Mouse (Mus musculus): ENCODE data around the gene 4930430F08Rik. TPM values are rescaled to one million over a fixed set of nuclear protein-coding genes. Genes with fewer than 3 reads are reported as not detected.
"Not testable (repeated sequence)": the region's sequence is repeated elsewhere in the genome, so short reads cannot be mapped to it uniquely, and the experiment has no call there.

Gene 4930430F08Rik
- polyA plus RNA-seq, 1 experiment: 15.5 TPM

- no peaks in the 10 kb centered on the region; the same call in 1 of the 2 replicates for H3K4me1 ChIP-seq (ENCODE audit: control insufficient read depth, insufficient read depth, low read length)
- TF ChIP-seq POLR2A (IDR thresholded peaks at IDR 0.05; ENCODE audit: low read depth, low read length) (no peak), CTCF (IDR thresholded peaks at IDR 0.05; ENCODE audit: borderline replicate concordance, insufficient read depth, low read length) (no peak)
Observed at GRCm38 (mm10) chr10:100588524-100588923, 1.7 kb downstream of the 4930430F08Rik start.

GRCm38 (mm10) chr10:100584178-100584577 is 6.0 kb downstream of the 4930430F08Rik start:
- Histone ChIP-seq H3K4me1 (ENCODE audit: control insufficient read depth, insufficient read depth, low read length) (no peaks in the 10 kb centered on the region; the same call in 1 of the 2 replicates), H3K4me3 (ENCODE audit: insufficient read depth, low read length) (no peak overlapping the region), H3K27ac (ENCODE audit: insufficient read depth, low read length) (no peak overlapping the region)
- no peak for TF ChIP-seq CTCF (IDR thresholded peaks at IDR 0.05; ENCODE audit: borderline replicate concordance, insufficient read depth, low read length)
- no peak for TF ChIP-seq POLR2A (IDR thresholded peaks at IDR 0.05; ENCODE audit: low read depth, low read length)

More at GRCm38 (mm10) chr10:100588524-100588923, 1.7 kb downstream of the 4930430F08Rik start:
- Histone ChIP-seq H3K4me3 (ENCODE audit: insufficient read depth, low read length) (peak overlapping the region; percentile 85), H3K27ac (ENCODE audit: insufficient read depth, low read length) (no peak overlapping the region)

DNA sequence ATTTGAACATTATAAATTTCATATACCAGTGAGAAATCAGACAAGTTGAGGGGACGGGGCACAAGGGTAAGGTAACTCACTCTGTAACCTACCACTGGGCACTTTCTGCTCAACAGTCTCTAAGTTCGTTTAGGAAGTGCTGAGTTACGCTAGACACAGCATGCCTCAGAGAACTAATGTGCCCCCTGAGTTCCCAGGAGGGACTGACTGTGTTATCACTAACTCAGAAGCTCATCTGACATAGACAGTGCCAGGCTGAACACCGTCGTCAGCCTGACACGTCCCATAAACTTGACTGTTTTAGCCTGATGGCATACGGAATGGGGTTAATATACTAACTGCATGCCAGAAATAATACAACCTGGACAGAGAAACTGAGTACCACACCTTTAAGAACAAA is 14.9 kb downstream of the 4930430F08Rik start:
- TF ChIP-seq POLR2A (IDR thresholded peaks at IDR 0.05; ENCODE audit: low read depth, low read length) (no peak), CTCF (IDR thresholded peaks at IDR 0.05; ENCODE audit: borderline replicate concordance, insufficient read depth, low read length) (no peak)
- Histone ChIP-seq H3K4me3 (ENCODE audit: insufficient read depth, low read length) (no peak overlapping the region), H3K4me1 (ENCODE audit: control insufficient read depth, insufficient read depth, low read length) (no peaks in the 10 kb centered on the region), H3K27ac (ENCODE audit: insufficient read depth, low read length) (no peak overlapping the region)

DNA sequence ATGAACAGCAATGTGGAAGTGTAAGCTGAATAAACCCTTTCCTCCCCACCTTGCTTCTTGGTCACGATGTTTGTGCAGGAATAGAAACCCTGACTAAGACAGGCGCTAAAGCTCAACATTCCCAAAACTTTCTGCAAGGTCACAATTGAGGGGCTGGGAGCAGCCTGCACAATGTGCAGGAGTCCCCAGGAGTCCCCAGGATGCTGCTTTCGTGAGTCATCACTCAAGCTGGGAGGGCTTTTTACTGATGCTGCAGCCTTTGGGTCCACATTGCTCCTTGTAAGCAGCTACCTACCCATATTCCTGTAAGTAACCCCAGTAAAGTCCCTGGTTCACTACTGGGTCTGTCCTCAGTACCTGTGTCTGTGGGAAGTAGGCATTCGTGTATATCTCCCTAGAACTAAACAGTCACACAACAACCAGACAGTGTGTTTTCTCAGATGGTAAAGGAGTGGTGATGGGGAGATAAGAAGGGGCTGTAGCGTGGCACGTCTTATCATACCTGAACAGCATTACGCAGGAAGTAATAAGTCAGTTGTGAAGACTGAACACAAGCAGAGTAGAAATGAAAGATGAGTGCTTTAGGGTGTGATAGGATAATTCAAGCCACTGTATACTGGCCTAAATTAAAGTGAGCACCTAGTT is 15.6 kb downstream of the 4930430F08Rik start:
- Histone ChIP-seq H3K27ac (ENCODE audit: insufficient read depth, low read length) (no peak overlapping the region), H3K4me3 (ENCODE audit: insufficient read depth, low read length) (no peak overlapping the region), H3K4me1 (ENCODE audit: control insufficient read depth, insufficient read depth, low read length) (no peaks in the 10 kb centered on the region)
- TF ChIP-seq POLR2A (IDR thresholded peaks at IDR 0.05; ENCODE audit: low read depth, low read length) (no peak), CTCF (IDR thresholded peaks at IDR 0.05; ENCODE audit: borderline replicate concordance, insufficient read depth, low read length) (no peak)

DNA sequence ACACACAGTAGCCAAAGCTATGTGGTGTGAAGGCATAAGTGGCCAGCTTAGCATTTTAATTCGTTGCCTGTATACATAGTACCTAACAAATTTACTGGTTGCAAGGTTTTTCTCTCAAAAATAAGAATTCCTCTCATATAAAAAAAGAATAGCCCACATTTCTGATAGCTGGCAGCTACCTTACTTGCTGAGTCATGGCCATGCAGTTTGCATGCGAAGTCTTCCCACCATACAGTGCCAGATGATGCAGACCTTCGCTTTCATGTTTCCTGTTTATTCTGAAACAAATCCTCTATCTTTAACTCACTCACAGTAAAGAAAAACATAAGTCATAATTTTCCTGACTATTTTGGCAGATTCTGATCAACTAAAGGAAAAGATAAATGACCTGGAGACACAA is 18.5 kb downstream of the 4930430F08Rik start:
- Histone ChIP-seq H3K4me3 (ENCODE audit: insufficient read depth, low read length) (no peak overlapping the region), H3K4me1 (ENCODE audit: control insufficient read depth, insufficient read depth, low read length) (no peaks in the 10 kb centered on the region), H3K27ac (ENCODE audit: insufficient read depth, low read length) (no peak overlapping the region)
- TF ChIP-seq CTCF (IDR thresholded peaks at IDR 0.05; ENCODE audit: borderline replicate concordance, insufficient read depth, low read length): no peak
- no peak for TF ChIP-seq POLR2A (IDR thresholded peaks at IDR 0.05; ENCODE audit: low read depth, low read length)

- TF ChIP-seq POLR2A (IDR thresholded peaks at IDR 0.05; ENCODE audit: low read depth, low read length): no peak
- TF ChIP-seq CTCF (IDR thresholded peaks at IDR 0.05; ENCODE audit: borderline replicate concordance, insufficient read depth, low read length): no peak
- H3K4me3 ChIP-seq (ENCODE audit: insufficient read depth, low read length): no peak overlapping the region
- H3K27ac ChIP-seq (ENCODE audit: insufficient read depth, low read length): no peak overlapping the region
- H3K4me1 ChIP-seq (ENCODE audit: control insufficient read depth, insufficient read depth, low read length): no peaks in the 10 kb centered on the region
Observed at GRCm38 (mm10) chr10:100564112-100564511, 26.1 kb downstream of the 4930430F08Rik start.

GRCm38 (mm10) chr10:100560194-100560883 is 29.9 kb downstream of the 4930430F08Rik start:
- H3K4me3 ChIP-seq (ENCODE audit: insufficient read depth, low read length); H3K27ac ChIP-seq (ENCODE audit: insufficient read depth, low read length); H3K4me1 ChIP-seq (ENCODE audit: control insufficient read depth, insufficient read depth, low read length): not testable (repeated sequence)

DNA sequence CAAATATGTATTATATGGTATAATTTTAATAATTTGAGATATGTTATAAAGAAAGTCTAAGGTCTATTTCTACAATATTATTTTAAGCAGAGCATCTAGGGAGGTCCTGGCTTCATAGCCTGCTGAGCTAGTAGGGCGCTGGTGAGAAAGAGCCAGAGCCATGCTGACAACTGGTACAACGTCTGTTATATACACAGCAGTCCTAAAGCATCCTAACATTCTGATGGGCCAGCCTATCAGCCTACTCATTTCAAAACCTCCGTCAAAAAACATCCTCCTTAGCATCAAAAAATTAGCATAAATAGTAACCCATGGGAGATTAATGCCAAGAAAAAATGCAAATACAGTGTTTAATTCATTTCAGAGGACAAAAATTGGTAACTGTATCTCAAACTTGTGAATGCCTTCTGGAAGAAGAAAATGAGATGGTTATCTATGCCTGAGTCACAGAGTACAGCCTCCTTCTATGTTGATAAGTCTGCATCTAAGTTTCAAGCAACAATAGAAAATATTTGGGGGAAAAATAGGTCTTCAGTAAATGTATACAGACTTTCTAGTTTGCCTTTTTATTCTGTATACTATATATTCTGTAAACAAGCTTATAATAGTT is 33.6 kb downstream of the 4930430F08Rik start:
- H3K4me1 ChIP-seq (ENCODE audit: control insufficient read depth, insufficient read depth, low read length): no peaks in the 10 kb centered on the region

DNA sequence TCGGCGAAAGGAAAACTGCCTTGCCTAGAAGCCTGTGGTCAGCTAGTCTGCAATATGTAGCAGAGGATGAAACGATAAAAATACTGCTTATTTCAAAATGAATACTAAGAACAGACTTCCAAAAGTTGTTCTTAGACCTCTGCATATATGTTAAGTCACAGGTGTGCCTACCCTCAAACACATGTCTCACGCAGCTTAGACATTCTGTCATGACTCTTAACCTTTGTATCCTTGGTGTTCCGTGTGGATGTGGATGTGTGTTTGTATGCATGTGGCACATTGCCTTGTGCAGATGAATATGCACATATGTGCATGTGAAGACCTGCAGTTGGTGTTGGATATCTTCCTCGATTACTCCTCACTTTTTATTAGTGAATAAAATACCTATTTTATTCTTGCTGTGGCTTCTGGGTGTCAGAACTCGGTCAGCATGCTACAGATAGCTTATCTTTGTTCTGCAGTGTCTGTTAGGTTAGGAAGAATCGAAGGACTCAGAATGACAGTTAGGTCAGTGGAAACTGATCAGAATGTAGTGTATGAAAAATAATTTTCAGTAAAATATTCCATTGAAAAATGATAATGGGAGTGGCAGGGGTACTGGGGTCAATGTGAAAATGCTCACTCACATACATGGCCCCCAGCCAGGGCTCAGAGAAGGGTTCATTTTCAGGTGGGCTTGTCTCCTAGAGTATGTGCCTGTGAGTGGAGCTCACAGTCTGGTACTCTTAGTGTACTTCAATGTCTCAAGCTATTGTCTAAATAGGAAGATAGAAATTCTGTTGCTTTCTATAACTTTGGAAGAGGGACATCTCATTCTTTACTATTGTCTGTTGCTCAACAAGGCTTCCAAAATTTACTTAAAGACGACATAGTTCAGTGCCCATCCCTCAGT is 65.5 kb downstream of the 4930430F08Rik start:
- Histone ChIP-seq H3K4me1 (ENCODE audit: control insufficient read depth, insufficient read depth, low read length) (no peaks in the 10 kb centered on the region), H3K27ac (ENCODE audit: insufficient read depth, low read length) (no peak overlapping the region), H3K4me3 (ENCODE audit: insufficient read depth, low read length) (no peak overlapping the region)
- TF ChIP-seq CTCF (IDR thresholded peaks at IDR 0.05; ENCODE audit: borderline replicate concordance, insufficient read depth, low read length) (no peak), POLR2A (IDR thresholded peaks at IDR 0.05; ENCODE audit: low read depth, low read length) (no peak)

More for the DNA sequence above, 33.6 kb downstream of the 4930430F08Rik start:
- H3K4me3 ChIP-seq (ENCODE audit: insufficient read depth, low read length): no peak overlapping the region
- no peak for TF ChIP-seq CTCF (IDR thresholded peaks at IDR 0.05; ENCODE audit: borderline replicate concordance, insufficient read depth, low read length)
- no peak for TF ChIP-seq POLR2A (IDR thresholded peaks at IDR 0.05; ENCODE audit: low read depth, low read length)
- no peak overlapping the region for H3K27ac ChIP-seq (ENCODE audit: insufficient read depth, low read length)
